Mouse (Mus musculus) right cerebral cortex, postnatal 4 days (tissue): ENCODE data around the gene BC030499.
"Not testable (repeated sequence)": the region's sequence is repeated elsewhere in the genome, so short reads cannot be mapped to it uniquely, and the experiment has no call there.

Experiments used
- DNase-seq: peaks from one replicate; pipeline ENCODE4 v3.0.0-alpha.2; 2022

The BC030499 gene

GRCm38 (mm10) chr11:78290654-78291053 lies at the start of gene BC030499:
Gene BC030499 (plus strand): TSS chr11:78290841.
- DNase-seq, result no peak

GRCm38 (mm10) chr11:78245261-78245626 lies 45.4 kb upstream of the BC030499 start:
- no peak for DNase-seq

- peak; percentile 80 for DNase-seq
Measured at GRCm38 (mm10) chr11:78245627-78246317, 44.9 kb upstream of the BC030499 start, which contains the start of the genes Sdf2 and Supt6. Gene Sdf2 (plus strand): TSS chr11:78245746. Gene Supt6 (minus strand): TSS chr11:78245987.

GRCm38 (mm10) chr11:78246318-78247011 lies 44.2 kb upstream of the BC030499 start:
- DNase-seq, result no peak

- no peak for DNase-seq
Measured at GRCm38 (mm10) chr11:78247012-78247348, 43.7 kb upstream of the BC030499 start.

GRCm38 (mm10) chr11:78247727-78248140 lies 42.9 kb upstream of the BC030499 start:
- no peak for DNase-seq

- DNase-seq, result no peak
Measured at GRCm38 (mm10) chr11:78256618-78257017, 34.0 kb upstream of the BC030499 start.

GRCm38 (mm10) chr11:78260489-78261258 lies 30.0 kb upstream of the BC030499 start:
- no peak for DNase-seq

GRCm38 (mm10) chr11:78261380-78262352 lies 29.0 kb upstream of the BC030499 start, which contains the start of gene 2610507B11Rik:
Gene 2610507B11Rik (plus strand): TSS chr11:78261752.
- peak; percentile 93 for DNase-seq

- DNase-seq, result peak; percentile 50
Measured at GRCm38 (mm10) chr11:78262550-78262949, 28.1 kb upstream of the BC030499 start.

- DNase-seq, result no peak
Measured at GRCm38 (mm10) chr11:78265571-78265970, 25.1 kb upstream of the BC030499 start.

- DNase-seq, result no peak
Measured at GRCm38 (mm10) chr11:78271986-78272385, 18.7 kb upstream of the BC030499 start.

- DNase-seq, result no peak
Measured at GRCm38 (mm10) chr11:78275596-78275995, 15.0 kb upstream of the BC030499 start.

GRCm38 (mm10) chr11:78276169-78276568 lies 14.5 kb upstream of the BC030499 start:
- DNase-seq, result not testable (repeated sequence)

- DNase-seq, result no peak
Measured at GRCm38 (mm10) chr11:78278853-78279252, 11.8 kb upstream of the BC030499 start.

- DNase-seq, result no peak
Measured at GRCm38 (mm10) chr11:78279586-78279985, 11.1 kb upstream of the BC030499 start.

GRCm38 (mm10) chr11:78289146-78289763 lies 1.4 kb upstream of the BC030499 start:
- no peak for DNase-seq

GRCm38 (mm10) chr11:78294585-78294984 lies 3.9 kb downstream of the BC030499 start:
- DNase-seq, result no peak

- no peak for DNase-seq
Measured at GRCm38 (mm10) chr11:78300917-78301316, 10.3 kb downstream of the BC030499 start.

- DNase-seq, result peak; percentile 82
Measured at GRCm38 (mm10) chr11:78301357-78302084, 10.9 kb downstream of the BC030499 start, which contains the start of gene Spag5. Gene Spag5 (plus strand): TSS chr11:78301529.

GRCm38 (mm10) chr11:78305272-78305671 lies 14.6 kb downstream of the BC030499 start:
- DNase-seq, result no peak
